Mouse (Mus musculus) intestine, postnatal 0 days (tissue): ENCODE measurements at regions not wholly inside any gene's neighbourhood (a gene's known extent, or its start where the extent isn't known, plus 50 kb on each side); places are given as distances from the start of the nearest gene placed in this dataset.

Experiments
- ATAC-seq: fragments of 200-750 bp; cut with Nextera tagmentation; 2 replicates; pipeline ENCODE4 v1.8.0; 2017; ENCODE audit warnings: mild to moderate bottlenecking, moderate TSS enrichment, moderate library complexity
- H3K27ac ChIP-seq: fragments of 300-500 bp; sonication (generic); 2 replicates; pipeline ENCODE4 v1.5.1; 2014; ENCODE audit warnings: mild to moderate bottlenecking, low read depth, low read length, moderate library complexity
- H3K27me3 ChIP-seq: fragments of 300-500 bp; sonication (generic); replicated peaks from 2 replicates; pipeline ENCODE4 v1.6.1; 2014; ENCODE audit warnings: low read length, mixed read lengths; ENCODE audit not compliant: control insufficient read depth, insufficient read depth
- H3K36me3 ChIP-seq: fragments of 300-500 bp; sonication (generic); 2 replicates; pipeline ENCODE4 v1.6.1; 2014; ENCODE audit warnings: mild to moderate bottlenecking, moderate library complexity; ENCODE audit not compliant: control insufficient read depth, insufficient read depth
- H3K4me1 ChIP-seq: fragments of 300-500 bp; sonication (generic); replicated peaks from 2 replicates; pipeline ENCODE4 v1.6.1; 2014; ENCODE audit warnings: antibody characterized with exemption, low read length, mixed read lengths; ENCODE audit not compliant: control insufficient read depth, insufficient read depth
- H3K4me2 ChIP-seq: fragments of 300-500 bp; sonication (generic); replicated peaks from 2 replicates; pipeline ENCODE4 v1.6.1; 2014; ENCODE audit warnings: low read depth, mild to moderate bottlenecking, moderate library complexity
- H3K4me3 ChIP-seq: fragments of 300-500 bp; sonication (generic); 2 replicates; pipeline ENCODE4 v1.5.1; 2014; ENCODE audit warnings: low read depth, low read length
- H3K9ac ChIP-seq: fragments of 300-500 bp; sonication (generic); 2 replicates; pipeline ENCODE4 v1.6.1; 2014; ENCODE audit warnings: mild to moderate bottlenecking, low read depth, low read length
- H3K9me3 ChIP-seq: fragments of 300-500 bp; sonication (generic); 2 replicates; pipeline ENCODE4 v1.6.1; 2016; ENCODE audit warnings: mixed run types; ENCODE audit not compliant: control insufficient read depth
- CTCF ChIP-seq: sonication (generic); IDR thresholded peaks from 2 replicates; pipeline ENCODE4 v1.5.1; 2016; ENCODE audit warnings: low read depth, mild to moderate bottlenecking, control low read depth, antibody characterized with exemption, moderate library complexity
- WGBS: fragments of 180-500 bp; shearing (Covaris S2); extraction: QIAGEN DNeasy Blood & Tissue Kit; methylation state at CpG from one replicate; pipeline ENCODE4 v1.1.7; 2014; 5-methylcytosine and 5-hydroxymethylcytosine counted together

DNA sequence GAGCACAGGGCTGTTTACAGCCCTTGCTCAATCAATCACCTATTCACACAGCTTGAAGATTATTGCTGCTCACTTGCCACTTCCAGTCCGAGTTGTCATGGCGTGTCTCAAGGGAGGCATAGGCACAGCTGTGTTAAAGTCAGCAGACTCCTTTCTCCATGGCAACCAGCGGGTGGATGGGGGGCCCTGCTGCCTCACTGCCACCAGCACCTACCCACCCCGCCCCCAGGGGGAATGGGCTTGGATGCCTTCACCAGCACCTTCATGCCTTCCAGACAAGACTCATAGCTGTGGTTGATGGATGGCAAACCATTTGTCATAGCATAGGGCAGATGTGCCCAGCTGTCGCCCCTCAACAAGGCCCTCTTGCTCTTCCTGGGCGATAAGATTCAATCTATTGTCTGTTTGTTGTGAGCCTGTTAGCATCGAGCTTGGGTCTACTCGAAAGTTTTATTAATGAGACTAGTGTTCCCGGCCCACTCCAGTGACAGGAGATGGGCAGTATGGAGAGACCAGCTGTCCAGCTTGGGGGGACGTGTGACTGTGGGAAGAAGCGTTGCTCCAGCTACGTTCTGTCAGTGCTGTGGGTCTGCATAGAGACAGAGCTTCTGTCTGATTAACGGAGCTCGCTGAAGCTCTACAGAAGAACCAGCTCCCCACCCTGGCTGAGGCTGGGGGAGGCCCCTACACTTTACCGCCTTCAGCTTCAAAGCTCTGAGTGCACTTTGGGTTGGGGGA, 475.7 kb upstream of the Kcnab2 start:
- no peak for TF ChIP-seq CTCF
- no peak overlapping the region for H3K4me3 ChIP-seq
- no peak overlapping the region for H3K4me2 ChIP-seq
- ATAC-seq: no peak
- no peaks in the 10 kb centered on the region for H3K4me1 ChIP-seq
- no peak overlapping the region for H3K9ac ChIP-seq
- no peaks in the 10 kb centered on the region for H3K36me3 ChIP-seq
- no peak overlapping the region for H3K27ac ChIP-seq
- no peaks in the 10 kb centered on the region for H3K27me3 ChIP-seq
- H3K9me3 ChIP-seq: no peaks in the 10 kb centered on the region
- WGBS: 37% methylated on average over 15 of the region's 15 CpGs

DNA sequence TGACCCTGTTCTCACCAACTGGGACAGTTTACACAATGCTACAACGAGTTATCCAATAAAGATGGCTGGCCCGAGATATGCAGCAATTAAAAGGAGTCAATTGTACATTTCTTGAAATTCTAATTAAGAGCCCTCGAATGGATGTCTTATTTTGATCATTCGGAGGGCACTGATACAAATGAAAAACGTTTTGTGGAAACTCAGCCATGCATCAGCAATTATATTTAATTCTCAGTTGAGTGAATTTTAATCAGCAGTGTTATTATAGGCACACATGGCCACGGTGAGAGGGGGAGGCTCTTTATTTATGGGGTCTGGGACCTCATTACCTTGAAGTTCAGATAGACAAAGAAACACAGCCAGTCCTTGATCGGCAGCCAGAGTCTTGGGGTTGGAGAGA, 471.3 kb upstream of the Kcnab2 start:
- no peak for ATAC-seq
- no peak overlapping the region for H3K4me3 ChIP-seq
- H3K27ac ChIP-seq: no peak overlapping the region
- no peak overlapping the region for H3K4me2 ChIP-seq
- H3K4me1 ChIP-seq: no peaks in the 10 kb centered on the region
- H3K27me3 ChIP-seq: no peaks in the 10 kb centered on the region
- TF ChIP-seq CTCF: no peak
- H3K36me3 ChIP-seq: no peaks in the 10 kb centered on the region
- H3K9ac ChIP-seq: no peak overlapping the region
- WGBS: 69% methylated on average over 7 of the region's 7 CpGs
- H3K9me3 ChIP-seq: no peaks in the 10 kb centered on the region

DNA sequence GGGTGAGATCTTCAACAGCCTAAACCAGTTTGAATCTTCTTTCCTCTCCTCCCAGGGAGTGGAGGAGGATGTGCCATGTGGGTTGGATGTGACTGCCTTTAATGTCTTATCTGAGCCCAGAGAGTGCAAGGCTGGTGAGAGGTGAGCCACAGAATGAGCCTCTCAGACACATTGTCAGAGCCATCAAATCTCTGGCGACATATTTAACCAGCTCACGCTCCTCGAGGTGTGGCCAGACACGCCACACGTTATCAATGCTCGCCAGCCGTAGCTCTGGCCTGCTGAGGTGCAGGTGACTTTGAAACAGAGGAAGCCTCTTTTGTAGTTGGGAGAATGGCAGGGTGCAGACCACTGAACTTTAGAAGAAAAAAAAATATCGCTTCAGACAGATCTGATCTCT, 463.5 kb upstream of the Kcnab2 start:
- H3K4me1 ChIP-seq: no peaks in the 10 kb centered on the region
- H3K4me2 ChIP-seq: no peak overlapping the region
- H3K27ac ChIP-seq: no peak overlapping the region
- no peak overlapping the region for H3K9ac ChIP-seq
- no peaks in the 10 kb centered on the region for H3K9me3 ChIP-seq
- WGBS: 62% methylated on average over 8 of the region's 8 CpGs
- no peaks in the 10 kb centered on the region for H3K36me3 ChIP-seq
- TF ChIP-seq CTCF: no peak
- no peak overlapping the region for H3K4me3 ChIP-seq
- no peaks in the 10 kb centered on the region for H3K27me3 ChIP-seq
- no peak for ATAC-seq

DNA sequence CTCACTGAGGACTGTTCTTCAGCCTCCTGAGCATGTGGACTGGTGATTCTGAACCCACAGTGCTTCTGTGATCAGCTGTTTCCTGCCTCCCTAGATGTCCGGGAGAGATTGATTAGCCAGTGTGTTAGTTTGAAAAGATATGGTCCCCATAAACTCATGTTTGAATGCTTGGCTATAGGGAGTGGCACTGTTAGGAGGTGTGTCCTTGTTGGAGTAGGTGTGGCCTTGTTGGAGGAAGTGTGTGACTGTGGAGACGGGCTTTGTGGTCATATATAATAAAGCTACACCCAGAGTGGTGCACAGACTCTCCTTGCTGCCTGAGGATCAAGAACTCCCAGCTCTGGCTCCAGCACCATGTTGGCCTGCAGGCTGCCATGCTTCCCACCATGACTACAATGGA, 458.9 kb upstream of the Kcnab2 start:
- Histone ChIP-seq H3K36me3 (no peaks in the 10 kb centered on the region), H3K27me3 (no peaks in the 10 kb centered on the region), H3K9me3 (no peaks in the 10 kb centered on the region), H3K4me3 (no peak overlapping the region), H3K4me2 (no peak overlapping the region), H3K27ac (no peak overlapping the region), H3K9ac (no peak overlapping the region), H3K4me1 (no peaks in the 10 kb centered on the region)
- no peak for TF ChIP-seq CTCF
- WGBS: 28% methylated on average over 2 of the region's 2 CpGs
- ATAC-seq: peak; percentile 66

DNA sequence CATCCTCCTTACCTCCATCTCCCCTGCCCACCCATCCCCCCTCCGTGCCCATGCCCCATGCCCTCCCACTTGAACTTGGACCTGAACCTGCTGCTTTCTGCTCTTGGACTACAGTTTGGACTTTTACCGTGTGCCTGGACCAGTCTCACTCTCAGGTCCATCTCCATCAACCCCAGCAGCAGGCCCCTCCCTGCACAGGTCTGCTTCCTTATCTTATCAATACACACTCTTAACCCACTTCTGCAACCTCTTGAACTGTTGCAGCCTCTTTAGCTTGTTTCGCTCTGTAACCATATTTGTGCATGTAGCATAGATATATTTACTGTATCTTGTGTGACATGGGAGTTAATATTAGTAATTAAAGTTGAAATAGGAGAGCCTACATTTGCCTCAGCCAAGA, 457.8 kb upstream of the Kcnab2 start:
- Histone ChIP-seq H3K27me3 (no peaks in the 10 kb centered on the region), H3K36me3 (no peaks in the 10 kb centered on the region), H3K4me2 (no peak overlapping the region), H3K4me1 (no peaks in the 10 kb centered on the region), H3K27ac (no peak overlapping the region), H3K9me3 (no peaks in the 10 kb centered on the region), H3K4me3 (no peak overlapping the region), H3K9ac (no peak overlapping the region)
- ATAC-seq: no peak
- no peak for TF ChIP-seq CTCF
- 51% methylated on average over 3 of the region's 3 CpGs for WGBS

DNA sequence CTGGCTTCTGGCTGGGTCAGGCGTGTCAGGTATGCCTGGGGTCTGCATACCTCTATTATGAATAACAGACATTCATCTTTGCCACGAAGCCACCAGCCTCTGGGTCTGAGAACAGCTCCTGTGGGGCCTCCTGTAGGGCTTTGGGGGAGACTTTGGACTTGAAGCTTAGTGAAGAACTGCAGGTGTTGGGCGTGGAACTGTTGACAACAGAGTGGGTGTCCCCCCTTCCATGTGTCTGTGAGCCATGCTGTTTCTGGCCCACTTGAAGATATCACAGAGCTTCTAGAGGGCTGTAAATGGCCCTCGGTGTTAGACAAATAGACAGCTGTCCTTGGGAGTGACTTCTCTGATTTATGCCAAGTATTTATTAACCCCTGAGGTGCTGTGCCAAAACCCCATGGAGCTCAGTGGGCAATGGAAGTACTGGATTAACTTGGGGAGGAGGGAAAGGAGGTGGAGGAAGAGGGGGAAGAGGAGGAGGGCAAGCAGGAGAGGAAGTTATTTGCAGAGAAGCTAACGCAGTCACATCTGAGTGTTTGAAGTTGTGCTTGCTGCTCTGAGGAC, 450.8 kb upstream of the Kcnab2 start:
- Histone ChIP-seq H3K27me3 (no peaks in the 10 kb centered on the region), H3K9ac (no peak overlapping the region), H3K9me3 (no peaks in the 10 kb centered on the region), H3K4me3 (no peak overlapping the region), H3K4me1 (no peaks in the 10 kb centered on the region), H3K36me3 (no peaks in the 10 kb centered on the region), H3K27ac (no peak overlapping the region), H3K4me2 (no peak overlapping the region)
- ATAC-seq: peak; percentile 77
- WGBS: 29% methylated on average over 5 of the region's 5 CpGs
- no peak for TF ChIP-seq CTCF
